Mouse (Mus musculus): ENCODE measurements around the gene Ttc14.

The Ttc14 gene

DNA sequence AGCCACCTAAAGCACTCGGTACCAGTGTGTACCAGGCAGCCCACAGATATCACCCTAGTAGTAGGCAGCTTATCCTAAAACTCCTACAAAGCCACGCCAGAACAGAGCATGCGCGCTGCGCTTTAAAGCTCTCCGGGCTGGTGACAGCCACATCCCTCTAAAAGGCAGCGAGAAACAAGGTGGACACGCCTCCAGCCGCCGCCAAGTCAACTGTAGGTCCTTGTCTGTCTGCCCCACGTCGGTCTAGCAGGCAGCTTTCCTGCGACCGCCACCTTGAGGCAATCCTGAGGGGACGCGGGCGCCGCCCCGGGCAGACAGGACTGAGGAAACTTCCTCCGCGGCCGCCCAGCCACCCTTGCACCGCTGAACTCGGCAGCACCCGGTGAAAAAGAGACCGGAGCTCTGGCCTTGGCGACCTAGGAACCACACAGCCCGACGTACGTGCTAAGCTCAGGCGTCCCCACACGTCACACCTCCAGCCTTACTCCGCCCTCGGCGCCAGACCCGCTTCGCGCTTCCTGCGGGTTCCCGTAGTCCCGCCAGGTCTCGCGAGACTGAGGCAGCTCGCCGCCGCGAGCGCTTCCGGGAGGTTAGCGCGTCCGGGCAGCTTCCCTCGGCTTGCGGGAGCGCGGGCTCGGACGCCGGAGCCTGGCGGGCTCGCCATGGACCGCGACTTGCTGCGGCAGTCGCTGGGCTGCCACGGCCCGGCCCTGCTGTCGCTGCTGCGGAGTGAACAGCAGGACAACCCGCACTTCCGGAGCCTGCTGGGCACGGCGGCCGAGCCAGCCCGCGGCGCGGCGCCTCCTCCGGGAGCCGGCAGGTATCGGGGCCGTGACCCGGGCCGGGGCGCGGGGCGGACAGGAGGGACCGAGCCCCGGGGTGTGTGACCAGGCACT lies at the start of gene Ttc14:
Gene Ttc14 (plus strand): TSS at position 216 of the 896 bp plus-strand sequence.
- peak; percentile 96 to 97 for DNase-seq

DNA sequence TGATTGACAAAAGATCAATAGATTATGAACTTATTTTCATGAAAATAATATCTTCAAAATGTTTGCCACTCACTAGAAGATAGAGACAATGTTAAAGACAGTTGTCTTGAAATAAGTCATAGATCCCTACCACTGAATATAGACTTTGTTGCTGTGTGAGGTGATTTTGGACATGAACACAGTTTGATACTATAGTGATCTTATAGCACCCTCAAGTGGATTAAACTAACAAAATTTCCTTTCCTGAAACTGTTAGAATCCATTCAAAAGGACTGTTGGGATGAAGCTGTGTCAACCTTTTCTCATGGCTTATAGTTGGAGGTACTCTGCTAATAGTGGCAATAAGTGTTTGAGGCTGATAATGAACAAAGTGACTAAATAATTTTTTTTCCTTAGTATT lies 8.7 kb upstream of the Ttc14 start:
- DNase-seq = no peak

- DNase-seq = no peak
These were observed 835 bp downstream of the Ttc14 start for GRCm38 (mm10) chr3:33800513-33800820.

DNA sequence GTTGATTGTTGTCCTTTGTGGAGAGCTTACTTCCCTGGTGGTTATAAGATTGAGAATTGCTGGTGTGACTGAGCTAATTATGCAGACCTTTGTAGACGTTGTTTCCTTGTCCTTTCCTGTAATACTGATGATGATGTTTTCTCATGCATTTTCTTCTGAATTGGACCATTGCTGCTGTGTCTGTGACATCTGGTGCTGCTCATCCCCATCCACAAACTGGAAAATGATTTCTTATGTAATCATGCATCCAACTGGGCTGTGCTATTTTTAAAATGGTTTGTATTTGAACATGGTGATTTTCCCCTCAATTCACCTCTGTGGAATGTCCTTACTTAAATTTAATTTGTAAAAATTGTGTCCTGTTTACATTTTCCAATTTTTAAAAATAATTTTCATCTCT lies 7.5 kb downstream of the Ttc14 start:
- no peak for DNase-seq

DNA sequence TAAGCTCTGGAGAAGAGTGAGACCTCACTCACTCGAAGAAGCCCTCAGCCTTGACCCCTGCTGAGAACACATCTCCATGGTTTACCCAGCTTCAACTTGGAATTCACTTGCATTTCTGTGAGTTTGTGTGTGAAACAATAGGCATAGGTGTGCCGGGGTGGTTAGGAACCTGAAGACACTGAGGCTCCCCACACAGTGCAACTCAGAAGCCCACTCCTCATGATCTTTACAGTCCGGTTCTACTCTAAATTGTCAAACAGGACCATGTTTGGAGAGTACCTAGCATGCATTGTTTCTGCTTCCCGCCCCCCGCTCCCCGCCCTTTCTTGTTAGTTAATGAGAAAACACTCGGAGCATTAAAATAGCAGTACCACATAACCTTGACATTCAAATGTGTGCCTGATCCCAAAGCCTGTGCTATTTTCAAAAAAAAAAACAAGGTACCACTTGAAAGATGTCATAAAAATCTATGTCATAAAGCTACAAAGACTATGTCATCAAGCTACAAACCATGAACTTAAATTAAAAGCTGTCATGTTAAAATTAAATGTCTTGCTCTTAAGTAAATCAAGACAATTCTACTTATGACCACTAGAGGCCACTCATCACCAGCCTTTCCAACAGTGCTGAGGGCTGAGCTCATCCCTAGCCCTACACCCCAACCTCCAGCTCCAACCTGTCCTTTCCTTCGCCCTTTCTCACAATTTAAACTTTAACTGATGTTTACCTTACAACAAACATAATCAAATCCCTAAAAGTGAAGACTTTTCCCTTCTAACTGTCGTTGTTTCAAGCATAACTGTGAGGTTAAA lies 24.7 kb downstream of the Ttc14 start:
- DNase-seq = peak in 1 of 2 experiments; percentile 9

GRCm38 (mm10) chr3:33832351-33832750 lies 32.7 kb downstream of the Ttc14 start:
- no peak for DNase-seq

DNA sequence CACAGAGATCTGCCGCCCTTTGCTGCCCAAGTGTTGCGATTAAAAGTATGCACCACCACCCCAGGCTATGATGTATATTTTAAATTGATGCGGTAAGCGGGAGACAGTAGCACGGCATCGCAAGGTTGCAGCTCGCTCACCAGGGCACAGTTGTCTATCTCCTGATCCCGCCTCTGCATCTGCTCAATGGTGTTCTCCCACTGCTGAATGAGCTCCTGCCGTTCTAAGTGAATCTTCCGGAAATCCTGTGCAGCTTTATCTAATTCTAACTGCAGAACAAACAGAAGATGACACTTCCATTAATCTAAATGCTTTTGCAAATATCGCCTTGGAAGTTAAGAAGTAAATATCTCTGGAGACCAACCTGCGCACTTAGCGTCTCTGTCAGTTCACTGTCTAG lies 36.9 kb downstream of the Ttc14 start:
- DNase-seq = no peak

- no peak for DNase-seq
These were observed 39.2 kb downstream of the Ttc14 start for GRCm38 (mm10) chr3:33838877-33839276.

GRCm38 (mm10) chr3:33843801-33844632 lies 44.4 kb downstream of the Ttc14 start, which contains the start of gene Ccdc39:
Gene Ccdc39 (minus strand): TSS chr3:33844310.
- DNase-seq = peak; percentile 6 to 29

- DNase-seq = no peak
These were observed 47.0 kb downstream of the Ttc14 start for GRCm38 (mm10) chr3:33846639-33847038.

DNA sequence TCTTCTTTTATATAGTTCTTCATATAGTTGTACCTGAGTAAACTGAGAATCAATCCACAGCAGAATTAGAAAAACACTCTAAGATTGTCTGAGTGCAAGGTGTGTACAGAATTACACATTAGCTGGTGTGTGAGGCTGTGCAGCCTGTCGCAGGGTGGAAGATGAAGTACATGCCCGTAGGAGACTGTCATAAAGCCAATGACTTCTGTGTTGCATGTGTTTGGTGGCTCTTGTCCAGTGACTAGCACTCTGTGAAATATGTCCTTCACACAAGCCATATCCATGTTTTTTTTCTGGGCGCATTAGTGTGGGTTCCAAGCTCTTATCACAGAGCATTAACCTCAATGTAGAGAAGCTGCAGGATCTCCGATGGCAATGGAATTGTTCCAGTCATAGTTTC lies 51.2 kb downstream of the Ttc14 start:
- DNase-seq = no peak

- DNase-seq = no peak
These were observed 53.4 kb downstream of the Ttc14 start for GRCm38 (mm10) chr3:33853062-33853461.

DNA sequence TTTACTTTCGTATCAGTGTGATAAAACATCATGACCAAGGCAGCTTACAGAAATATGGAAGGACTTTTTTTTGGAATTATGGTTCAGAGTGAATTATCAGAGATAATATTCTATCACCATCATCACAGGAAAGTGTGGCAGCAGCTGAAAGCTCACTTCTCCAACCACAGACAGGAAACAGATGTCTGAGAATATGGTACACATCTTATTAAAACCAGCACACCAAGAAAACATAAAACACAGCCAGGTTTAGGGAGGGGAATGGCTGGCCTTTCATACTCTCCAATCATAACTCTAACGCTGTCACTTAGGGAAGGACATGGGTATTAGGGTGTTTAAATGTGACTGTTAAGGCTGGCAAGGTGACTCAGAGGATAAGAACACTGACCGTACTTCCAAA lies 59.3 kb downstream of the Ttc14 start:
- DNase-seq = no peak

DNA sequence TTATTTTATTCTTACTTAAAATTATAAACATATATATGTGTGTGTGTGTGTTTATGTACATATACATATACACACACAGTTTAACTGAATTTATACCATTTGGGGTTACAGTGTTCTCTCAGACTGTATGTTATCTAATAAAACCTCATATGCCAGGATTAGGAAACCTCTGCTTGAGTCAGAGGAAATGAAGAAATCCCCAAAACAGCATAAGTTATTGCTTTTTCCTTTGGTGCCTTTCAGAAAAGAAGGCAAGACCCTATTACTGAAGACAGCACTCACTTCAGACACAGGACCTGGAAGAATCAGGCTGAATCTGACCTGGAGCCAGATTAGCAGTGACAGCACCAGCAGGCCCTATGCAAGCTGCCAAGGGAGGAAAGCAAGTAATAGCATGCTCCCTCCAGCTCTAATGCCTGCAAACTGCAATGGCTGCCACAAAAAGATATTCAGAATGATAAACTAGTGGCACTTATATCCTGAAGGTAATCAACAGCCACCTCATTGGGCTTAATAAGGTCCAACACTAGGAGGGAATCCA lies 64.4 kb downstream of the Ttc14 start:
- no peak for DNase-seq

All from spleen, adult 18-20 months (tissue).